Mouse (Mus musculus): ENCODE data around the gene Ddx41. TPM values are rescaled to one million over a fixed set of nuclear protein-coding genes. Genes with fewer than 3 reads are reported as not detected.

Gene Ddx41
- polyA plus RNA-seq, 1 experiment, result not detected

DNA sequence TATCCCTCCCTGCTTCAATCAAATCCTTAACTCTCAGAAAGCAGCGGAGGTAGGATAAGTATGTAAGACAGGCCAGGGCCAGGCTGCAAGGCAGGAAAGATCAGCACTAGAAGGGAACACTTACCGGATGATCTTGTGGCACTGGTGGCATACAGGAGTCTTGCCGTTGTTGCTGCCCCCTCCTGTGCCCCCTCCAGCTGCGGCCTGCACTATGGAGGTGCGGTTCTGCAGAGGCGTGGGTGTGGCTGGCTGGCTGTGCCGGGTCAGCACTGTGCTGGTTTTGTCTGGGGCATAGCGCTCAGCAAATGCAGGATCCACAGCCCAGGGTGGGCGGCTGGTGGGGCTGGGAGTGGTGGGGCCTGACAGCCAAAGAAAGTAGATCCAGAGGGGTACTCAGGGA lies 30.6 kb downstream of the Ddx41 start:
- 87% methylated on average over 9 of the region's 9 CpGs for WGBS
- TF ChIP-seq POLR2A (IDR thresholded peaks at IDR 0.05; ENCODE audit: insufficient read depth, low read depth, low read length), result no peak
- TF ChIP-seq CTCF (IDR thresholded peaks at IDR 0.05; ENCODE audit: insufficient read depth, low read depth, low read length), result no peak
- Histone ChIP-seq H3K27ac (ENCODE audit: insufficient read depth, low read depth, low read length) (no peak overlapping the region), H3K4me1 (ENCODE audit: control insufficient read depth, insufficient read depth, low read length) (peaks cover 17% of the 10 kb centered on the region), H3K4me3 (ENCODE audit: insufficient read depth, low read depth, low read length) (no peak overlapping the region)

DNA sequence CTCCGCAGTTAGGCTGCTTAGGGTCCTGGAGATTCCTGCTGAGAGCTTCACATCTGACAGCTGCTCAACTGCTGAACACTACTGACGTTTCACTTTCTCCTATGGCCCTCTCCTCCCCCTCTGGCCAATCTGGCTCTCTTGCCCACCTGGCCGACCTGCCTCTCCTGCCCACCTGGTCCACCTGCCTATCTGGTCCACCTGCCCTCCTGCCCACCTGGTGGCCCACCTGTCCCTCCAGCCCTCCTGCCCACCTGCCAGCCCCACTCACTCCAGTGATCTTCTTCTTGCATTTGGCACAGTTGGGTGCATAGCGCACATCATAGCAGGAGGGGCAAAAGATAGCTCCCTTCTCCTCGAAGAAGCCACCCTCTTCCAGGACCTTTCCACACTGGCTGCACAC lies 32.1 kb downstream of the Ddx41 start:
- 82% methylated on average over 5 of the region's 5 CpGs for WGBS
- H3K4me1 ChIP-seq (ENCODE audit: control insufficient read depth, insufficient read depth, low read length), result peaks cover 11% of the 10 kb centered on the region
- no peak overlapping the region for H3K27ac ChIP-seq (ENCODE audit: insufficient read depth, low read depth, low read length)
- no peak overlapping the region for H3K4me3 ChIP-seq (ENCODE audit: insufficient read depth, low read depth, low read length)
- no peak for TF ChIP-seq CTCF (IDR thresholded peaks at IDR 0.05; ENCODE audit: insufficient read depth, low read depth, low read length)
- no peak for TF ChIP-seq POLR2A (IDR thresholded peaks at IDR 0.05; ENCODE audit: insufficient read depth, low read depth, low read length)

GRCm38 (mm10) chr13:55502405-55502804 lies 34.1 kb downstream of the Ddx41 start:
- Histone ChIP-seq H3K4me3 (ENCODE audit: insufficient read depth, low read depth, low read length) (no peak overlapping the region), H3K4me1 (ENCODE audit: control insufficient read depth, insufficient read depth, low read length) (peaks cover 10% of the 10 kb centered on the region; the same call in 1 of the 2 replicates), H3K27ac (ENCODE audit: insufficient read depth, low read depth, low read length) (no peak overlapping the region)
- 55% methylated on average over 8 of the region's 8 CpGs for WGBS
- TF ChIP-seq POLR2A (IDR thresholded peaks at IDR 0.05; ENCODE audit: insufficient read depth, low read depth, low read length), result no peak
- TF ChIP-seq CTCF (IDR thresholded peaks at IDR 0.05; ENCODE audit: insufficient read depth, low read depth, low read length), result no peak

DNA sequence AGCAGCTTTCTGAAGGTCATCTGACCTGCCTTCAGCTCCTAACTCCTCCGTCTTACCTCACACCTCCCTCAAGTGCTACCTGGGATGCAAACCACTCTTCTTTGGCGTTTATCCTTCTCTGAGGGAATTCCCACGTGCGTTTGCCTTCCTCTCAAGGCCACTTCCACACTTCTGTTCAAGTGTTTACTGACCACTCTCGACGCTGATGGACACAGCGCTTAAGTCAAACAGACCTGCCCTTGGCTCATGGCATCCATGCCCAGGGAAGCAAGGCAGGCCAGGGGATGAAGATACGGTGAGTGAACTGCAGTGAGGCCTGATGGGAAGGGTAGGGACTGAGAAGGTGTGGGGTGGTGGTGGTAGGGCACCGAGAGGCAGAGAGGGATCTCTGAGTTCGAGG lies 35.9 kb downstream of the Ddx41 start:
- H3K27ac ChIP-seq (ENCODE audit: insufficient read depth, low read depth, low read length), result no peak overlapping the region
- no peak overlapping the region for H3K4me3 ChIP-seq (ENCODE audit: insufficient read depth, low read depth, low read length)
- 86% methylated on average over 10 of the region's 10 CpGs for WGBS
- H3K4me1 ChIP-seq (ENCODE audit: control insufficient read depth, insufficient read depth, low read length), result peaks cover 7% of the 10 kb centered on the region; the same call in 1 of the 2 replicates
- TF ChIP-seq POLR2A (IDR thresholded peaks at IDR 0.05; ENCODE audit: insufficient read depth, low read depth, low read length) (no peak), CTCF (IDR thresholded peaks at IDR 0.05; ENCODE audit: insufficient read depth, low read depth, low read length) (no peak)

- TF ChIP-seq POLR2A (IDR thresholded peaks at IDR 0.05; ENCODE audit: insufficient read depth, low read depth, low read length) (no peak), CTCF (IDR thresholded peaks at IDR 0.05; ENCODE audit: insufficient read depth, low read depth, low read length) (no peak)
- Histone ChIP-seq H3K4me3 (ENCODE audit: insufficient read depth, low read depth, low read length) (no peak overlapping the region), H3K4me1 (ENCODE audit: control insufficient read depth, insufficient read depth, low read length) (peaks cover 17% of the 10 kb centered on the region), H3K27ac (ENCODE audit: insufficient read depth, low read depth, low read length) (no peak overlapping the region)
- 65% methylated on average over 11 of the region's 11 CpGs for WGBS
Observed at GRCm38 (mm10) chr13:55498906-55499305, 37.6 kb downstream of the Ddx41 start.

DNA sequence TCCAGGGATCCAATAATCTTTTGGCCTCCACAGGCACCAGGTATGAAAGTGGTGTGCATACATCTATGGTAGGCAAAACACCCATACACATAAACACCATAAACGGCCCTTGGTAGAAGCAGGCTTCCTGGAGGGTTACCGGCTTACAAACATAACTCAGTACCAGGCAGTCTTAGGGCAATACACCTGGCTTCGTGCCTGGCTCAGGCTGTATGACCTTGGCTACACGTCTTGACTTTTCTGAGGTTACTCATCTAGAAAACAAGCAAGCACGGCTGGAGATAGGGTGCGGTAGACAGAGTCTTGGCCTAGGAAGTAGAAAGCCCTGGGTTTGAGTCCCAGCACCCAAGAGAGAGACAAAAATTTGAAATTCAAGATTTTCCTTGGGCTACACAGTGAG lies 39.8 kb downstream of the Ddx41 start:
- H3K27ac ChIP-seq (ENCODE audit: insufficient read depth, low read depth, low read length), result no peak overlapping the region
- TF ChIP-seq POLR2A (IDR thresholded peaks at IDR 0.05; ENCODE audit: insufficient read depth, low read depth, low read length) (no peak), CTCF (IDR thresholded peaks at IDR 0.05; ENCODE audit: insufficient read depth, low read depth, low read length) (no peak)
- peaks cover 17% of the 10 kb centered on the region for H3K4me1 ChIP-seq (ENCODE audit: control insufficient read depth, insufficient read depth, low read length)
- 88% methylated on average over 6 of the region's 6 CpGs for WGBS
- H3K4me3 ChIP-seq (ENCODE audit: insufficient read depth, low read depth, low read length), result no peak overlapping the region

- TF ChIP-seq CTCF (IDR thresholded peaks at IDR 0.05; ENCODE audit: insufficient read depth, low read depth, low read length) (no peak), POLR2A (IDR thresholded peaks at IDR 0.05; ENCODE audit: insufficient read depth, low read depth, low read length) (no peak)
Observed at GRCm38 (mm10) chr13:55495702-55496101, 40.8 kb downstream of the Ddx41 start.

GRCm38 (mm10) chr13:55494883-55495621 lies 41.4 kb downstream of the Ddx41 start:
- Histone ChIP-seq H3K27ac (ENCODE audit: insufficient read depth, low read depth, low read length) (no peak overlapping the region), H3K4me1 (ENCODE audit: control insufficient read depth, insufficient read depth, low read length) (peaks cover 17% of the 10 kb centered on the region)
- no peak for TF ChIP-seq CTCF (IDR thresholded peaks at IDR 0.05; ENCODE audit: insufficient read depth, low read depth, low read length)
- no peak for TF ChIP-seq POLR2A (IDR thresholded peaks at IDR 0.05; ENCODE audit: insufficient read depth, low read depth, low read length)

More at GRCm38 (mm10) chr13:55495702-55496101, 40.8 kb downstream of the Ddx41 start:
- peaks cover 17% of the 10 kb centered on the region for H3K4me1 ChIP-seq (ENCODE audit: control insufficient read depth, insufficient read depth, low read length)
- H3K4me3 ChIP-seq (ENCODE audit: insufficient read depth, low read depth, low read length), result no peak overlapping the region
- 53% methylated on average over 4 of the region's 4 CpGs for WGBS
- H3K27ac ChIP-seq (ENCODE audit: insufficient read depth, low read depth, low read length), result no peak overlapping the region

GRCm38 (mm10) chr13:55494257-55494656 lies 42.2 kb downstream of the Ddx41 start:
- no peak overlapping the region for H3K4me3 ChIP-seq (ENCODE audit: insufficient read depth, low read depth, low read length)
- no peak overlapping the region for H3K27ac ChIP-seq (ENCODE audit: insufficient read depth, low read depth, low read length)
- TF ChIP-seq CTCF (IDR thresholded peaks at IDR 0.05; ENCODE audit: insufficient read depth, low read depth, low read length) (no peak), POLR2A (IDR thresholded peaks at IDR 0.05; ENCODE audit: insufficient read depth, low read depth, low read length) (no peak)
- 49% methylated on average over 2 of the region's 2 CpGs for WGBS
- H3K4me1 ChIP-seq (ENCODE audit: control insufficient read depth, insufficient read depth, low read length), result peaks cover 17% of the 10 kb centered on the region

More at GRCm38 (mm10) chr13:55494883-55495621, 41.4 kb downstream of the Ddx41 start:
- 36% methylated on average over 18 of the region's 18 CpGs for WGBS
- no peak overlapping the region for H3K4me3 ChIP-seq (ENCODE audit: insufficient read depth, low read depth, low read length)

All from olfactory bulb, adult 2 months (tissue).